Mouse (Mus musculus): ENCODE data around the gene Mfsd2a. TPM values are rescaled to one million over a fixed set of nuclear protein-coding genes. Genes with fewer than 3 reads are reported as not detected.

The Mfsd2a gene
- polyA plus RNA-seq (2014; fragmentation: Nextera tagmentation; extraction: Ambion mirVana): 25.2 and 27.0 TPM in 2 replicates

DNA sequence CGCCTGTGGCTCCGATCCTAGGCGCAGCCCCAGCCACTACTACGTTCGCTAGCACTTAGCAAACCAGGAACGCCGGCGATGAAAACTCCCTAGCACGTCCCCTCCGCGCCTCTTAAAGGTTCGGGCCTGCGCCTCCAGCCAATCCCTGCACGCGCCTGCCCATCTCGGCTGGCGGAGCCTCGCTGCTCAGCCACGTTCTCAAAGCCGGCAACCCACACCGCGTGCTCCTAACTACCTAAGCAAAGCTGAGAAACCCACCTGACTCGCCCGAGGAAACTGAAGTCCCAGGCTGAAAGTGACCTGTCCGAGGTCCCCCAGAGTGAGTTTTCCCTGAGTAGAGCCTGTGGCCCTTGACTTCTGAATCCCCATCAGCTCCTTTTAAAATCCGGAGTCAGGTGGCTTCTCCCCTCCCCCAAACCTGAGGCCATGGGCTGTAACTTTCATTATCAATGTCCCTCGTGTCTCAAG lies at the start of gene Mfsd2a:
Mfsd2a (minus strand) TSS at position 89 of the 468 bp plus-strand sequence.
- ATAC-seq (ENCODE audit: low FRiP score) (peak; percentile 81), DNase-seq (ENCODE audit: low spot score) (peak; percentile 86)
- Histone ChIP-seq H3K36me3 (ENCODE audit: control insufficient read depth, insufficient read depth, low read length) (no peaks in the 10 kb centered on the region), H3K27me3 (ENCODE audit: control insufficient read depth, insufficient read depth, low read length) (no peaks in the 10 kb centered on the region), H3K4me2 (replicated peaks; ENCODE audit: low read depth, low read length) (peak within 1 kb of the TSS; percentile 82), H3K27ac (ENCODE audit: low read depth, low read length) (peak within 1 kb of the TSS; percentile 62; the same call in 1 of the 2 replicates), H3K9ac (ENCODE audit: low read depth, low read length) (peak within 1 kb of the TSS; percentile 66), H3K4me1 (replicated peaks; ENCODE audit: control insufficient read depth, insufficient read depth, low read length) (peaks cover 5% of the 10 kb centered on the region; the same call in 1 of the 2 replicates), H3K4me3 (ENCODE audit: low read depth, low read length) (peak within 1 kb of the TSS; percentile 56), H3K9me3 (ENCODE audit: control insufficient read depth, low read length) (no peaks in the 10 kb centered on the region)
- WGBS: under 1% methylated on average over 27 of the region's 27 CpGs

DNA sequence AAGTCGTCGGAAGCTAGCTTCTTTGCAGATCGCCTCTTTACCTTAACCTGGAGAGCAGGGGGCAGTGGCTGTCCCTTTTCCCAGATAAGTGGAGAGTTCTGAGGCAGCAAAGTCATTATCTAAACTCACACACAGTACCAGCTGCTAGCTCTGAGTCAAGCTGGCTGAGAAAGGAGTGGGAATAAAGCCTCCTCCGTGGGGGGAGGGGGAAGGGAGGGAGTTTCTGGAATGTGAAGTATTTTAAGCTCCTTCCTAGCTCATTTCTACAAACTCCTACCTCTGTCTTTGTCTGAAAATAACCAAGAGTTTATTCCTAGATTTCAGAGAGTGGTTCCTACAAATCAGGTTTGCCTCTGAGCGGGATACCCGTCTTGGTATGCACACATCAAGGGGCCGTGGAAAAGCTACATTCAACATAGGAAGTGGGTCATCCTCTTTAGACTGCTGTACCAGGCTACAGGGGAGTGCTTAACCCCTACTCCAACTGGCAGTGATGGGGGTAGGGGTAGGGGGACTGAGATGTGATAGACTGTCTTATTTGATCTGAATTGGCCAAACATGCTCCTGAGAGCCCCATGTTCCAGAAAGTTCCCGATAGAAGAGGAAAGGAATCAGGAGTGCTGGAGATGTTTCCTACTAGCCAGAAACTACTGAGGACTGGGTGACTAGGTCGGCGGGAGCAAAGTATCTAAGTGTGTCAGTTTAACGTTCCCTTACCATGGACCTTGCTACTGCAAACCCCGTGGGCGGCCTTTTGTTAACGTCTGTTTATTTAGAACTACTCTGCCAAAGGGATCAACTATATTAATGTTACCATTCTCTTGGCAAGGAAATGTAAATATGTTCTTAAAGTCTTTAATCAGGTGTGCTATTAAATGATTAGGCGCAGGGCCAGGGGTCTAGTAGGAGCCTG lies 44.3 kb upstream of the Mfsd2a start:
- no peak for ATAC-seq (ENCODE audit: low FRiP score)
- no peak overlapping the region for H3K9ac ChIP-seq (ENCODE audit: low read depth, low read length)
- whole genome bisulfite sequencing: 46% methylated on average over 15 of the region's 15 CpGs
- no peak overlapping the region for H3K4me3 ChIP-seq (ENCODE audit: low read depth, low read length)
- peaks cover 14% of the 10 kb centered on the region for H3K4me1 ChIP-seq (replicated peaks; ENCODE audit: control insufficient read depth, insufficient read depth, low read length)
- no peaks in the 10 kb centered on the region for H3K27me3 ChIP-seq (ENCODE audit: control insufficient read depth, insufficient read depth, low read length)
- H3K9me3 ChIP-seq (ENCODE audit: control insufficient read depth, low read length): no peaks in the 10 kb centered on the region
- no peak for DNase-seq (ENCODE audit: low spot score)
- no peak overlapping the region for H3K27ac ChIP-seq (ENCODE audit: low read depth, low read length)
- no peaks in the 10 kb centered on the region for H3K36me3 ChIP-seq (ENCODE audit: control insufficient read depth, insufficient read depth, low read length)
- no peak overlapping the region for H3K4me2 ChIP-seq (replicated peaks; ENCODE audit: low read depth, low read length)

GRCm38 (mm10) chr4:123000617-123001342 lies 39.8 kb upstream of the Mfsd2a start:
- no peaks in the 10 kb centered on the region for H3K27me3 ChIP-seq (ENCODE audit: control insufficient read depth, insufficient read depth, low read length)
- peak overlapping the region; percentile 29 for H3K4me2 ChIP-seq (replicated peaks; ENCODE audit: low read depth, low read length)
- DNase-seq (ENCODE audit: low spot score) (peak; percentile 60), ATAC-seq (ENCODE audit: low FRiP score) (no peak)
- H3K9ac ChIP-seq (ENCODE audit: low read depth, low read length): peak overlapping the region; percentile 42
- peak overlapping the region; percentile 98 for H3K27ac ChIP-seq (ENCODE audit: low read depth, low read length)
- no peaks in the 10 kb centered on the region for H3K36me3 ChIP-seq (ENCODE audit: control insufficient read depth, insufficient read depth, low read length)
- H3K4me3 ChIP-seq (ENCODE audit: low read depth, low read length): no peak overlapping the region
- WGBS: 29% methylated on average over 17 of the region's 17 CpGs
- H3K9me3 ChIP-seq (ENCODE audit: control insufficient read depth, low read length): no peaks in the 10 kb centered on the region
- H3K4me1 ChIP-seq (replicated peaks; ENCODE audit: control insufficient read depth, insufficient read depth, low read length): peaks cover 19% of the 10 kb centered on the region

GRCm38 (mm10) chr4:123000130-123000529 lies 39.1 kb upstream of the Mfsd2a start:
- no peaks in the 10 kb centered on the region for H3K9me3 ChIP-seq (ENCODE audit: control insufficient read depth, low read length)
- H3K4me2 ChIP-seq (replicated peaks; ENCODE audit: low read depth, low read length): peak overlapping the region; percentile 81
- H3K36me3 ChIP-seq (ENCODE audit: control insufficient read depth, insufficient read depth, low read length): no peaks in the 10 kb centered on the region
- peak overlapping the region; percentile 88 for H3K4me3 ChIP-seq (ENCODE audit: low read depth, low read length)
- peaks cover 19% of the 10 kb centered on the region for H3K4me1 ChIP-seq (replicated peaks; ENCODE audit: control insufficient read depth, insufficient read depth, low read length)
- peak overlapping the region; percentile 81 for H3K9ac ChIP-seq (ENCODE audit: low read depth, low read length)
- H3K27me3 ChIP-seq (ENCODE audit: control insufficient read depth, insufficient read depth, low read length): no peaks in the 10 kb centered on the region
- ATAC-seq (ENCODE audit: low FRiP score) (no peak), DNase-seq (ENCODE audit: low spot score) (no peak)
- WGBS: 38% methylated on average over 14 of the region's 14 CpGs
- H3K27ac ChIP-seq (ENCODE audit: low read depth, low read length): peak overlapping the region; percentile 98

DNA sequence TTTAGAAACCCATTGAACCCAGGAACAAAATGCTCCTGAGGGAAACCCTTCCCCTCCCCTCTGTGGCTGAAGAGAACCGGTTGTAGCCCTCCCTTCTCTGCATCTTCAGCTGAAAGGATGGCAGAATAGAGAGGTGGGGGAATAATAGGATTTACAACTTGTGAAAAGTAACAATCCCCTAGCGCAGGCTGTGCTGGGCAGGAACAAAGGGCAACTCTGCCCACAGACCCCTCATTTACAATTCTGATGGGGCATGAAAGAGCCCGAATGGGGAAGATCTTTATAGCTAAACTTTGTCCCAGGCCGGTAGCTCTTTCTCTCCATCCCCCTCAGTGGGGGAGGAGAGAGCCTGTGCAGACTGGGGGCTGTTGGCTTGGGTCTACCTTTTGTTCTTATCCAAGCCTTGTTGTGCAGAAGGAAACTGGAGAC lies 38.3 kb upstream of the Mfsd2a start:
- Histone ChIP-seq H3K9me3 (ENCODE audit: control insufficient read depth, low read length) (no peaks in the 10 kb centered on the region), H3K4me1 (replicated peaks; ENCODE audit: control insufficient read depth, insufficient read depth, low read length) (peaks cover 19% of the 10 kb centered on the region), H3K9ac (ENCODE audit: low read depth, low read length) (peak overlapping the region; percentile 81), H3K4me3 (ENCODE audit: low read depth, low read length) (peak overlapping the region; percentile 88), H3K27me3 (ENCODE audit: control insufficient read depth, insufficient read depth, low read length) (no peaks in the 10 kb centered on the region), H3K36me3 (ENCODE audit: control insufficient read depth, insufficient read depth, low read length) (no peaks in the 10 kb centered on the region), H3K4me2 (replicated peaks; ENCODE audit: low read depth, low read length) (peak overlapping the region; percentile 81), H3K27ac (ENCODE audit: low read depth, low read length) (peak overlapping the region; percentile 98)
- WGBS: 3% methylated on average over 4 of the region's 4 CpGs
- ATAC-seq (ENCODE audit: low FRiP score) (peak; percentile 64), DNase-seq (ENCODE audit: low spot score) (peak; percentile 75)

GRCm38 (mm10) chr4:122998537-122999262 lies 37.7 kb upstream of the Mfsd2a start:
- Histone ChIP-seq H3K4me2 (replicated peaks; ENCODE audit: low read depth, low read length) (peak overlapping the region; percentile 81), H3K9ac (ENCODE audit: low read depth, low read length) (peak overlapping the region; percentile 93), H3K36me3 (ENCODE audit: control insufficient read depth, insufficient read depth, low read length) (no peaks in the 10 kb centered on the region), H3K27ac (ENCODE audit: low read depth, low read length) (peak overlapping the region; percentile 98), H3K9me3 (ENCODE audit: control insufficient read depth, low read length) (no peaks in the 10 kb centered on the region), H3K4me1 (replicated peaks; ENCODE audit: control insufficient read depth, insufficient read depth, low read length) (peaks cover 19% of the 10 kb centered on the region), H3K4me3 (ENCODE audit: low read depth, low read length) (peak overlapping the region; percentile 88), H3K27me3 (ENCODE audit: control insufficient read depth, insufficient read depth, low read length) (no peaks in the 10 kb centered on the region)
- ATAC-seq (ENCODE audit: low FRiP score) (peak; percentile 79), DNase-seq (ENCODE audit: low spot score) (peak; percentile 88)
- 5% methylated on average over 12 of the region's 12 CpGs for WGBS

GRCm38 (mm10) chr4:122996618-122997381 lies 35.8 kb upstream of the Mfsd2a start:
- DNase-seq (ENCODE audit: low spot score) (peak; percentile 79), ATAC-seq (ENCODE audit: low FRiP score) (peak; percentile 6; the same call in 1 of the 2 replicates)
- peak overlapping the region; percentile 93 for H3K9ac ChIP-seq (ENCODE audit: low read depth, low read length)
- H3K4me1 ChIP-seq (replicated peaks; ENCODE audit: control insufficient read depth, insufficient read depth, low read length): peaks cover 16% of the 10 kb centered on the region
- H3K27ac ChIP-seq (ENCODE audit: low read depth, low read length): peak overlapping the region; percentile 98
- H3K9me3 ChIP-seq (ENCODE audit: control insufficient read depth, low read length): no peaks in the 10 kb centered on the region
- peak overlapping the region; percentile 88 for H3K4me3 ChIP-seq (ENCODE audit: low read depth, low read length)
- no peaks in the 10 kb centered on the region for H3K36me3 ChIP-seq (ENCODE audit: control insufficient read depth, insufficient read depth, low read length)
- WGBS: 0% methylated on average over 47 of the region's 47 CpGs
- peak overlapping the region; percentile 81 for H3K4me2 ChIP-seq (replicated peaks; ENCODE audit: low read depth, low read length)
- no peaks in the 10 kb centered on the region for H3K27me3 ChIP-seq (ENCODE audit: control insufficient read depth, insufficient read depth, low read length)
